Mouse (Mus musculus): Measurements from ENCODE around the gene Asap2. TPM values are rescaled to one million over a fixed set of nuclear protein-coding genes. Genes with fewer than 3 reads are reported as not detected.

The Asap2 gene
- polyA plus RNA-seq, 1 experiment = 6.6 TPM

- TF ChIP-seq CTCF (IDR thresholded peaks at IDR 0.05; ENCODE audit: control insufficient read depth, insufficient read depth, low read length) = no peak
- no peak for TF ChIP-seq POLR2A (IDR thresholded peaks at IDR 0.05; ENCODE audit: borderline replicate concordance, control insufficient read depth, low read depth, low read length)
Measured at GRCm38 (mm10) chr12:21289651-21290050, 299.4 kb downstream of the Asap2 start.

GRCm38 (mm10) chr12:21298856-21299255 is 308.6 kb downstream of the Asap2 start:
- Histone ChIP-seq H3K4me1 (ENCODE audit: control insufficient read depth, insufficient read depth, low read length) (no peaks in the 10 kb centered on the region; the same call in 1 of the 2 replicates), H3K4me3 (replicated peaks; ENCODE audit: control insufficient read depth, low read depth, low read length) (no peak overlapping the region), H3K27ac (ENCODE audit: control insufficient read depth, insufficient read depth, low read depth, low read length, poor library complexity) (no peak overlapping the region)
- 91% methylated on average over 11 of the region's 11 CpGs for WGBS
- no peak for TF ChIP-seq POLR2A (IDR thresholded peaks at IDR 0.05; ENCODE audit: borderline replicate concordance, control insufficient read depth, low read depth, low read length)

More at GRCm38 (mm10) chr12:21289651-21290050, 299.4 kb downstream of the Asap2 start:
- no peak overlapping the region for H3K27ac ChIP-seq (ENCODE audit: control insufficient read depth, insufficient read depth, low read depth, low read length, poor library complexity)
- no peak overlapping the region for H3K4me3 ChIP-seq (replicated peaks; ENCODE audit: control insufficient read depth, low read depth, low read length)
- WGBS = 79% methylated on average over 6 of the region's 6 CpGs
- H3K4me1 ChIP-seq (ENCODE audit: control insufficient read depth, insufficient read depth, low read length) = peaks cover 2% of the 10 kb centered on the region; the same call in 1 of the 2 replicates

- TF ChIP-seq POLR2A (IDR thresholded peaks at IDR 0.05; ENCODE audit: borderline replicate concordance, control insufficient read depth, low read depth, low read length) (no peak), CTCF (IDR thresholded peaks at IDR 0.05; ENCODE audit: control insufficient read depth, insufficient read depth, low read length) (no peak)
- no peak overlapping the region for H3K4me3 ChIP-seq (replicated peaks; ENCODE audit: control insufficient read depth, low read depth, low read length)
- 79% methylated on average over 7 of the region's 7 CpGs for WGBS
Measured at GRCm38 (mm10) chr12:21301324-21301723, 311.1 kb downstream of the Asap2 start.

GRCm38 (mm10) chr12:21301932-21302331 is 311.7 kb downstream of the Asap2 start:
- no peak overlapping the region for H3K27ac ChIP-seq (ENCODE audit: control insufficient read depth, insufficient read depth, low read depth, low read length, poor library complexity)
- TF ChIP-seq POLR2A (IDR thresholded peaks at IDR 0.05; ENCODE audit: borderline replicate concordance, control insufficient read depth, low read depth, low read length) = no peak
- TF ChIP-seq CTCF (IDR thresholded peaks at IDR 0.05; ENCODE audit: control insufficient read depth, insufficient read depth, low read length) = no peak
- 80% methylated on average over 8 of the region's 8 CpGs for WGBS
- no peaks in the 10 kb centered on the region; the same call in 1 of the 2 replicates for H3K4me1 ChIP-seq (ENCODE audit: control insufficient read depth, insufficient read depth, low read length)
- H3K4me3 ChIP-seq (replicated peaks; ENCODE audit: control insufficient read depth, low read depth, low read length) = no peak overlapping the region

More at GRCm38 (mm10) chr12:21301324-21301723, 311.1 kb downstream of the Asap2 start:
- H3K4me1 ChIP-seq (ENCODE audit: control insufficient read depth, insufficient read depth, low read length) = no peaks in the 10 kb centered on the region; the same call in 1 of the 2 replicates
- no peak overlapping the region for H3K27ac ChIP-seq (ENCODE audit: control insufficient read depth, insufficient read depth, low read depth, low read length, poor library complexity)

DNA sequence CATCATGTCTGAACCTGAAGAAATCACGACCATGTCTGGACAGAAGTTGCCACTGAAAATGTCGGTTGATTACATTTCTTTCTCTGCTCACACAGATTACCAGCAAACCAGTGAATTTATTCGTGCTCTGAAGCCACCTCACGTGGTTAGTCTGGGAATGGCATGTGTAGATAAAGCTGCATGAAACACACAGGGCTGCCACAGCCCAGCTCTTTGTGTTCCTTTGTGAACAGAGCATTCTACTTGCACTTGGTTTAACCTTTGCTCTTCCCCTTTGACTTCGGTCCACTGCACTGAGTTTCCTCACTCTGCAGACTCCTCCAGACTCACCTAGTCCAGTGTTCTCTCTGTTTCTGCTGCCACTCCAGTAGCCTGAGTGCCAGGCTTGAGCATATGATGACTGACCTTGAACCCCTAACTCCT is 312.1 kb downstream of the Asap2 start:
- no peak overlapping the region for H3K27ac ChIP-seq (ENCODE audit: control insufficient read depth, insufficient read depth, low read depth, low read length, poor library complexity)
- no peaks in the 10 kb centered on the region; the same call in 1 of the 2 replicates for H3K4me1 ChIP-seq (ENCODE audit: control insufficient read depth, insufficient read depth, low read length)
- TF ChIP-seq POLR2A (IDR thresholded peaks at IDR 0.05; ENCODE audit: borderline replicate concordance, control insufficient read depth, low read depth, low read length) (no peak), CTCF (IDR thresholded peaks at IDR 0.05; ENCODE audit: control insufficient read depth, insufficient read depth, low read length) (no peak)
- 70% methylated on average over 5 of the region's 5 CpGs for WGBS
- H3K4me3 ChIP-seq (replicated peaks; ENCODE audit: control insufficient read depth, low read depth, low read length) = no peak overlapping the region

DNA sequence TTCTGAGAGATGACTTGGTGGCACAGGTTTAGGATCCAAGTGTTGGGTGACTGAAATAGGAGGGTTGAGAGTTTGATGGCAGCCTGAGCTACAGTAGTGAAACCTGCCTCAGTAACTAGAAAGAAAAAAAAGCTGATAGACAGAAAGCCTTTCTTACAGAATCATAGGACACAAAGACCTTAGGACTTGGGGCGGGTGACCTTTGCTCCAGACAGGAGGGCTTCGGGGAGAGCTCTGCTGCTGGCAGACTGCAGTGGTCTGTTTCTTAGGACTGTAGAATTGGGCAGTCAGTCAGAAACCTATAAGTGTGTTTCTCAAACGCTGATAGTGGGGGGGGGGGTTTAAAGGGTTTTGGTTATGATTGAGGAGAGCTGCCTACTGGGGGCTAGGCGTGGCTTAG is 315.5 kb downstream of the Asap2 start:
- Histone ChIP-seq H3K27ac (ENCODE audit: control insufficient read depth, insufficient read depth, low read depth, low read length, poor library complexity) (no peak overlapping the region), H3K4me3 (replicated peaks; ENCODE audit: control insufficient read depth, low read depth, low read length) (no peak overlapping the region), H3K4me1 (ENCODE audit: control insufficient read depth, insufficient read depth, low read length) (no peaks in the 10 kb centered on the region; the same call in 1 of the 2 replicates)
- WGBS = 86% methylated on average over 4 of the region's 4 CpGs
- TF ChIP-seq CTCF (IDR thresholded peaks at IDR 0.05; ENCODE audit: control insufficient read depth, insufficient read depth, low read length) = no peak
- TF ChIP-seq POLR2A (IDR thresholded peaks at IDR 0.05; ENCODE audit: borderline replicate concordance, control insufficient read depth, low read depth, low read length) = no peak

GRCm38 (mm10) chr12:21306721-21307120 is 316.5 kb downstream of the Asap2 start:
- 88% methylated on average over 4 of the region's 4 CpGs for WGBS
- TF ChIP-seq CTCF (IDR thresholded peaks at IDR 0.05; ENCODE audit: control insufficient read depth, insufficient read depth, low read length) = no peak
- no peak for TF ChIP-seq POLR2A (IDR thresholded peaks at IDR 0.05; ENCODE audit: borderline replicate concordance, control insufficient read depth, low read depth, low read length)
- no peak overlapping the region for H3K27ac ChIP-seq (ENCODE audit: control insufficient read depth, insufficient read depth, low read depth, low read length, poor library complexity)
- H3K4me1 ChIP-seq (ENCODE audit: control insufficient read depth, insufficient read depth, low read length) = no peaks in the 10 kb centered on the region; the same call in 1 of the 2 replicates
- no peak overlapping the region for H3K4me3 ChIP-seq (replicated peaks; ENCODE audit: control insufficient read depth, low read depth, low read length)

DNA sequence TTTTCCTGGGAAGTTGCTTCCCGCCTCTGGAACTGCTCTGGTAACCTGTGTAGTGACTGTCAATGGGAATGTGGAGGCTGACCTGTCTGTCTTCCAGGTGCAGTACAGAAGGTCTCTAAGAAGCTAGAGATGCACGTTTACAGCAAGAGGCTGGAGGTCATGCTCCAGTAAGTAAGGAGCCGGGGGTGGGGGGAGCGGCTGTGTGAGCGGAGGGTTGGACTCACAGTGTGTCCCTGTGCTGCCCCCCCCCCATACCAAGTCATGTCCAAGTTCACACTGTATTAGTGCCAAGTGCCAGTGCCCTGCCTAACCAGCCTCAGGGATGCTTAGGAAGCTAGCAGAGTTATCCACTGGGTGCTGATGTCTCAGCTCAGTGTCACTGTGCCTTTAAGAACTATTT is 321.9 kb downstream of the Asap2 start:
- TF ChIP-seq POLR2A (IDR thresholded peaks at IDR 0.05; ENCODE audit: borderline replicate concordance, control insufficient read depth, low read depth, low read length) (no peak), CTCF (IDR thresholded peaks at IDR 0.05; ENCODE audit: control insufficient read depth, insufficient read depth, low read length) (no peak)
- H3K4me3 ChIP-seq (replicated peaks; ENCODE audit: control insufficient read depth, low read depth, low read length) = no peak overlapping the region
- no peaks in the 10 kb centered on the region for H3K4me1 ChIP-seq (ENCODE audit: control insufficient read depth, insufficient read depth, low read length)
- no peak overlapping the region for H3K27ac ChIP-seq (ENCODE audit: control insufficient read depth, insufficient read depth, low read depth, low read length, poor library complexity)
- WGBS = 91% methylated on average over 5 of the region's 5 CpGs

Data from bone marrow, adult 2 months (tissue).